Mouse (Mus musculus) spleen, adult 2 months (tissue): Measurements from ENCODE around the gene Icosl. TPM values are rescaled to one million over a fixed set of nuclear protein-coding genes. Genes with fewer than 3 reads are reported as not detected.

Experiments used
- DNase-seq, 2 experiments: peaks; one replicate each; pipeline versions ENCODE4 v3.0.0 to v3.0.0-alpha.2; 2012 to 2021; ENCODE audit warnings: low spot score in 2 of 2, low read depth in 1 of 2
- H3K27ac ChIP-seq: fragments of 200-500 bp; 2 replicates; pipeline ENCODE4 v1.5.1; 2012; ENCODE audit warnings: low read length, inconsistent platforms; ENCODE audit not compliant: insufficient read depth
- H3K27me3 ChIP-seq: fragments of 200-500 bp; 2 replicates; pipeline ENCODE4 v1.6.1; 2012; ENCODE audit warnings: mild to moderate bottlenecking, moderate library complexity, low read length, inconsistent platforms; ENCODE audit not compliant: control insufficient read depth, insufficient read depth
- H3K36me3 ChIP-seq: fragments of 200-500 bp; 2 replicates; pipeline ENCODE4 v1.6.1; 2012; ENCODE audit warnings: mild to moderate bottlenecking, low read length, inconsistent platforms; ENCODE audit not compliant: control insufficient read depth, insufficient read depth
- H3K4me1 ChIP-seq: fragments of 200-500 bp; 2 replicates; pipeline ENCODE4 v1.6.1; 2011; ENCODE audit warnings: inconsistent platforms; ENCODE audit not compliant: control insufficient read depth, insufficient read depth, insufficient read length
- H3K4me3 ChIP-seq: fragments of 200-500 bp; 2 replicates; pipeline ENCODE4 v1.5.1; 2011; ENCODE audit warnings: mild to moderate bottlenecking, inconsistent platforms; ENCODE audit not compliant: insufficient read depth, insufficient read length; ENCODE audit errors: extremely low read depth
- CTCF ChIP-seq: fragments of 200-500 bp; IDR thresholded peaks from 2 replicates; pipeline ENCODE4 v1.5.1; 2011; ENCODE audit warnings: mild to moderate bottlenecking, inconsistent platforms; ENCODE audit not compliant: insufficient read depth, insufficient read length, insufficient replicate concordance; ENCODE audit errors: extremely low read depth
- POLR2A ChIP-seq: fragments of 200-500 bp; IDR thresholded peaks from 2 replicates; pipeline ENCODE4 v1.6.1; 2011; ENCODE audit warnings: low read depth, low read length, inconsistent platforms
- WGBS: fragments of 180-500 bp; shearing (Covaris S2); methylation state at CpG from one replicate; pipeline ENCODE4 v1.1.7; 2018; 5-methylcytosine and 5-hydroxymethylcytosine counted together
- polyA plus RNA-seq: library from polyadenylated mRNA; depleted of rRNA; stranded (reverse); fragments of >200 nt; gene quantifications from 2 replicates; pipeline ENCODE4 v1.2.3, GENCODE M21; 2012

Icosl gene
- polyA plus RNA-seq, 1 experiment: 82.7 TPM

DNA sequence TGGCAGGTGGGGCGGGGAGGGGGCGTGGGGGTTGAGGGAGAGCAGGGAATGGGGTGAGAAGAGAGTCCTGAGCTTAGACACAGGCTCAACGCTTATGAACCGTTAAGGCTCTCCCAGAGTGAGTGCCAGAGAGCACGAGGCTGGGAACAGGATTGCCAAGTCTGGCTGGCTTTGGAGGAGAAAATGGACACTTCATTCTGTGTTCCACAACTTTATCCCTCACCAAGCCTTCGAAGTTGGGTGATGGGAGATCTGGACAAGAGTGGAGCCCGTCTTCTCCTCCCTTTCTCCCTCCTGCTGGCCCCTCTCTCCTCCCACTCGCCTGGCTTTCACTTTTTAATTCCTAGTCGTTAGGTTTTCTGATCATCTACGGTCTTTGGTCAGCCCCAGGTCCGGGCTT, 561 bp upstream of the Icosl start:
- no peak overlapping the region for H3K27ac ChIP-seq
- H3K36me3 ChIP-seq: peaks cover 24% of the 10 kb centered on the region
- peaks cover 7% of the 10 kb centered on the region; the same call in 1 of the 2 replicates for H3K4me1 ChIP-seq
- peak overlapping the region; percentile 94 for H3K4me3 ChIP-seq
- 27% methylated on average over 11 of the region's 11 CpGs for WGBS
- H3K27me3 ChIP-seq: no peaks in the 10 kb centered on the region
- DNase-seq: no peak
- TF ChIP-seq CTCF (no peak), POLR2A (no peak)

GRCm38 (mm10) chr10:78074151-78074550, 5.0 kb downstream of the Icosl start:
- DNase-seq: no peak
- peaks cover 26% of the 10 kb centered on the region; the same call in 1 of the 2 replicates for H3K4me1 ChIP-seq
- no peak overlapping the region for H3K27ac ChIP-seq
- no peak overlapping the region for H3K4me3 ChIP-seq
- WGBS: 63% methylated on average over 4 of the region's 4 CpGs
- TF ChIP-seq CTCF: no peak
- no peak for TF ChIP-seq POLR2A
- peaks cover 54% of the 10 kb centered on the region for H3K36me3 ChIP-seq
- H3K27me3 ChIP-seq: no peaks in the 10 kb centered on the region

GRCm38 (mm10) chr10:78074977-78075376, 5.9 kb downstream of the Icosl start:
- WGBS: 18% methylated on average over 11 of the region's 11 CpGs
- DNase-seq: peak in 1 of 2 experiments; percentile 17
- no peak overlapping the region for H3K27ac ChIP-seq
- TF ChIP-seq CTCF: no peak
- no peak for TF ChIP-seq POLR2A
- no peak overlapping the region for H3K4me3 ChIP-seq
- peaks cover 26% of the 10 kb centered on the region; the same call in 1 of the 2 replicates for H3K4me1 ChIP-seq
- H3K36me3 ChIP-seq: peaks cover 59% of the 10 kb centered on the region
- no peaks in the 10 kb centered on the region for H3K27me3 ChIP-seq

DNA sequence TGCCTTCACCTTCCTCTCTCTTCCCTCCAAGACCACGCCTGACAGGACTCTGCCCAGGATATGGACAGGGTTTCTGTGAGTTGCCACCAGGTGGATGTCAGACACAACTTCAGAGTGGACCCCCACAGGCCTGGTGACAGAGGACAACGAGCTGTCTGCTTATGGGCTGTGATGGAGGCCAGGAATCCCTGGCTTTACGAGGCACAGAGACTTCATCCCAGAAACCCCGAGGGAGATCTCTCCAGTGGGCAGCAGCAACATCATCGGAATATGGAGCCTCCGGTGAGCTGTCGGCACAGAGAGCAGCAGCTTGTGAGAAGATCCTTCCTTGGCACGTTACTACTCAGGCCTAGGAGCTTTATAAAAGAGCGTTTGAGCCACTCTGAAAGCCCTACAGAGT, 8.8 kb downstream of the Icosl start:
- TF ChIP-seq CTCF: no peak
- TF ChIP-seq POLR2A: no peak
- H3K4me3 ChIP-seq: no peak overlapping the region
- peaks cover 21% of the 10 kb centered on the region; the same call in 1 of the 2 replicates for H3K4me1 ChIP-seq
- H3K27me3 ChIP-seq: no peaks in the 10 kb centered on the region
- H3K27ac ChIP-seq: no peak overlapping the region
- no peak for DNase-seq
- WGBS: 88% methylated on average over 9 of the region's 9 CpGs
- H3K36me3 ChIP-seq: peaks cover 40% of the 10 kb centered on the region

DNA sequence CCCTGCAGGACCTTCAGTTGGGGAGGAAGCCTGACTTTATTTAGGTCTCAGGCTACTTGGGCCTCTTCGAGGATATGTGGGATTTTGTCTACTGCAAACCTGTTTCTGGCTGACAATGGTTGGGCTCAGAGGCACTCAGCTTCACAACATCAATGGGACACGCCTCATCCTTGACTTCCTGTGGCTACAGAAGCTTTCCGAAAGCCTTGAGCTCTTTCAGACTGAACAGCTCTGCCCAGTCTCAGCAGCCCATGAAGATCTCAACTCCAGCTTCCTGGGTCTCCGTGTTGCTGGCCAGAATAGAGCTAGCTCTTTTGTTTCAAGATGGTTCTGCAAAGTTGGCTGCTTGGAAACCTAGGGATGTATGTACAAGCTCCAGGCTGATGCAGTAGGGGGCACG, 9.2 kb downstream of the Icosl start:
- DNase-seq: no peak
- Histone ChIP-seq H3K36me3 (peaks cover 36% of the 10 kb centered on the region), H3K4me1 (peaks cover 21% of the 10 kb centered on the region; the same call in 1 of the 2 replicates), H3K27ac (no peak overlapping the region), H3K4me3 (no peak overlapping the region), H3K27me3 (no peaks in the 10 kb centered on the region)
- 47% methylated on average over 5 of the region's 5 CpGs for WGBS
- TF ChIP-seq CTCF: no peak
- no peak for TF ChIP-seq POLR2A

DNA sequence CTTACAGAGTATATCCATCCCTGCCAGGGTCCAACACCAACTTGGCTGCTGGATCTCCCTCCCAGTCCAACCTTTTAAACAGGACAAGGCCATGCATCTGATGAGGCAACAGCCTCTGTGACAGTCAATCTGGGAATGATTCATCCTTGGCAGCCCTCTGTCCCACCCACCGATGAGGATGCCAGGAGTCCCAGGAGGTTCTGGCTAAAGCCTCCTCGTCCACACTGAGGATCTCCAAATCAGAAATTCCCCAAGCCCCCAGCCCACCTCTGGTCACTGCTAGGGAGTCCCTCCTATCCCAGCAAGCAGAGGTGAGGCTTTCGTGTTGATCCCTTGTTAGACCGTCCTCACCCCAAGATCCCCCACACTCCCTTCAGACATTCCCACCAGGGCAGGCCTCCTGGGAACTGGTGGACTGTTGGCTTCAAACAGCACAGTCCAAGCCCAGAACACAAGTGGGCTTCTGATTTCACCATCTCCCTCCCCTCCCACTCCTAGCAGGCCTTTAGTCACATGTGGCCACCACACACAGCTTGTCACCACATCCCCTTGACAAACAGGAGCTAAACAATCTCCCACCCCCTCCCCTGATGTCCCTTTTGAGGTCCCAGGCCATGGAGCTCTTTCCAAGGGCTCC, 11.0 kb downstream of the Icosl start:
- Histone ChIP-seq H3K27me3 (no peaks in the 10 kb centered on the region), H3K4me3 (no peak overlapping the region), H3K36me3 (peaks cover 27% of the 10 kb centered on the region), H3K4me1 (peaks cover 15% of the 10 kb centered on the region; the same call in 1 of the 2 replicates), H3K27ac (no peak overlapping the region)
- DNase-seq: no peak
- TF ChIP-seq CTCF (no peak), POLR2A (no peak)
- 83% methylated on average over 4 of the region's 4 CpGs for WGBS

DNA sequence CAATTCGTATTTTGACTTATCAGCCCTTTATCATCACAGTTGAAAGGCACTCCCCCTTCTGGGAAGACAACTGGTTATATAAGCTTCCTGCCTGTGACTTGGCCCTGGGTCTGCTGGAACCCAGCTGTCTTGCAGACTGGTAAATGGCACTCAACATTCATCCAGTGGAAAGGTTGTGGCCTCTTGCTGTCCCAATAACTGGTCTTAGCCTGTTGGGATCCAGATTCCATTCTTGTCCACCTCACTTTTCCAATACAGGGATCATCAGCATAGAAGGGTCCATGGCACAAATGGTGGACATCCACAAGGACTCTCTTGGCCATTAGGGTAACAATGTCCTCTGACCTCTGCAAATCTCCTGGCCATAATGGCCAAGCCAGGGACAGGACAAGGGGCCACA, 15.0 kb downstream of the Icosl start:
- Histone ChIP-seq H3K4me3 (no peak overlapping the region), H3K4me1 (peaks cover 36% of the 10 kb centered on the region), H3K27me3 (no peaks in the 10 kb centered on the region), H3K27ac (no peak overlapping the region), H3K36me3 (peaks cover 6% of the 10 kb centered on the region; the same call in 1 of the 2 replicates)
- no peak for TF ChIP-seq CTCF
- TF ChIP-seq POLR2A: no peak
- WGBS: 43% methylated on average over 1 of the region's 1 CpGs
- DNase-seq: no peak
